ENCODE assay signal across 7 mouse cellular contexts in the genomic region with DNA sequence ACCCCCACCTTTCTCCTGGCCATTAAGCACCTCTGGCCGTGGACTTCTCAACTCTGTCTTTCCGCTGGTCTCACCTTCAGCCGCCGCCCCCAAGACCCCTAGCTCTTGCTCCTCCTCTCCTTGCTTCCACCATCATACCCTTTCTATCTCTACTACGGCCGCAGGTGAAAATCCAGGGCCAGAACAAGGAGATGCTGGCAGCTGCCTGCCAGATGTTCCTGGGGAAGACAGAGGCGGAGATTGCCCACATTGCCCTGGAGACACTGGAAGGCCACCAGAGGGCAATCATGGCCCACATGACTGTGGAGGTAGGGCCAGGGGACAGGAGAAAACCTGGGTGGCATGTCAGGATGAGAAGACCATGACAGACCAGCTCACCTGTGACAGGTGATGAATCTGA. TPM values are rescaled to one million over a fixed set of nuclear protein-coding genes. Genes with fewer than 3 reads are reported as not detected.
A peak's percentile ranks its signal among the peaks of the same experiment; 100 is the strongest.
DNase-seq lines count a peak whose midpoint lies in the region; ATAC-seq and TF ChIP-seq lines count a peak whose summit lies in the region.

No protein-coding gene starts in this region.

- no peak for TF ChIP-seq POLR2A in cortical plate, adult 2 months (IDR thresholded peaks at IDR 0.05; ENCODE audit: extremely low read depth, insufficient read depth, low read length)

- H3K27me3 ChIP-seq in lung, embryonic 15.5 days, result no peaks in the 10 kb centered on the region
- H3K27me3 ChIP-seq in hindbrain, embryonic 14.5 days (ENCODE audit: control insufficient read depth, insufficient read depth, low read length), result peaks cover 13% of the 10 kb centered on the region
- 0 out of 2 replicates have a peak, but pooled peaks cover 4% of the 10 kb centered on the region for H3K27me3 ChIP-seq in midbrain, embryonic 14.5 days (ENCODE audit: control insufficient read depth, insufficient read depth, low read length)

- H3K9me3 ChIP-seq in lung, embryonic 15.5 days, result no peaks in the 10 kb centered on the region
- no peaks in the 10 kb centered on the region for H3K9me3 ChIP-seq in hindbrain, embryonic 14.5 days (ENCODE audit: control insufficient read depth, low read length)
- no peaks in the 10 kb centered on the region for H3K9me3 ChIP-seq in midbrain, embryonic 14.5 days (ENCODE audit: control insufficient read depth, low read length)

- no peak for ATAC-seq in lung, embryonic 15.5 days (ENCODE audit: borderline replicate concordance, extremely low read depth, low FRiP score, low TSS enrichment)
- no peak for ATAC-seq in hindbrain, embryonic 14.5 days (ENCODE audit: low FRiP score)
- no peak for ATAC-seq in midbrain, embryonic 14.5 days (ENCODE audit: low FRiP score, low TSS enrichment)

- peaks cover 28% of the 10 kb centered on the region for H3K36me3 ChIP-seq in lung, embryonic 15.5 days
- H3K36me3 ChIP-seq in hindbrain, embryonic 14.5 days (replicated peaks; ENCODE audit: control insufficient read depth, insufficient read depth), result peaks cover 33% of the 10 kb centered on the region
- peaks cover 35% of the 10 kb centered on the region for H3K36me3 ChIP-seq in midbrain, embryonic 14.5 days (ENCODE audit: control insufficient read depth, insufficient read depth, low read length)

- no peak for DNase-seq in lung, postnatal 36 days
- no peak for DNase-seq in hindbrain, embryonic 14.5 days (ENCODE audit: low spot score)
- no peak for DNase-seq in midbrain, embryonic 14.5 days
- DNase-seq in layer of hippocampus, adult 9-10 months (ENCODE audit: low spot score), result no peak
- DNase-seq in gastrocnemius, adult 18-20 months (ENCODE audit: low spot score), result no peak

- peaks cover 24% of the 10 kb centered on the region for H3K4me1 ChIP-seq in lung, embryonic 15.5 days
- no peaks in the 10 kb centered on the region for H3K4me1 ChIP-seq in cortical plate, adult 2 months (ENCODE audit: control insufficient read depth, insufficient read depth, low read length)
- H3K4me1 ChIP-seq in hindbrain, embryonic 14.5 days (replicated peaks; ENCODE audit: control insufficient read depth, insufficient read depth, low read length), result peaks cover 30% of the 10 kb centered on the region
- H3K4me1 ChIP-seq in midbrain, embryonic 14.5 days (ENCODE audit: control insufficient read depth, insufficient read depth, low read length), result peaks cover 24% of the 10 kb centered on the region

- TF ChIP-seq CTCF in cortical plate, adult 2 months (IDR thresholded peaks at IDR 0.05; ENCODE audit: extremely low read depth, insufficient read depth, low read length), result no peak

- WGBS in lung, embryonic 15.5 days, result 57% methylated on average over 7 of the region's 7 CpGs
- WGBS in hindbrain, embryonic 14.5 days, result 69% methylated on average over 7 of the region's 7 CpGs
- 69% methylated on average over 7 of the region's 7 CpGs for WGBS in midbrain, embryonic 14.5 days

- no peak overlapping the region for H3K27ac ChIP-seq in lung, embryonic 15.5 days
- H3K27ac ChIP-seq in cortical plate, adult 2 months (ENCODE audit: insufficient read depth, low read length), result no peak overlapping the region
- 0 out of 2 replicates have a peak overlapping the region, but pooled peaks have one; percentile 77 for H3K27ac ChIP-seq in hindbrain, embryonic 14.5 days
- H3K27ac ChIP-seq in midbrain, embryonic 14.5 days (replicated peaks; ENCODE audit: low read depth, low read length), result no peak overlapping the region

- H3K4me2 ChIP-seq in lung, embryonic 15.5 days, result peak overlapping the region; percentile 97
- H3K4me2 ChIP-seq in hindbrain, embryonic 14.5 days (replicated peaks), result peak overlapping the region; percentile 67
- H3K4me2 ChIP-seq in midbrain, embryonic 14.5 days (ENCODE audit: low read length), result peak overlapping the region; percentile 75

- no peak overlapping the region; the same call in 1 of the 2 replicates for H3K9ac ChIP-seq in lung, embryonic 15.5 days
- peak overlapping the region; percentile 75; the same call in 1 of the 2 replicates for H3K9ac ChIP-seq in hindbrain, embryonic 14.5 days
- H3K9ac ChIP-seq in midbrain, embryonic 14.5 days (replicated peaks; ENCODE audit: low read length), result 0 out of 2 replicates have a peak overlapping the region, but pooled peaks have one; percentile 10

- peak overlapping the region; percentile 76; the same call in 1 of the 2 replicates for H3K4me3 ChIP-seq in lung, embryonic 15.5 days
- peak overlapping the region; percentile 71; the same call in 1 of the 2 replicates for H3K4me3 ChIP-seq in cortical plate, adult 2 months (ENCODE audit: insufficient read depth, low read length)
- peak overlapping the region; percentile 55 for H3K4me3 ChIP-seq in hindbrain, embryonic 14.5 days (replicated peaks; ENCODE audit: low read length)
- H3K4me3 ChIP-seq in midbrain, embryonic 14.5 days (replicated peaks; ENCODE audit: low read depth, low read length), result peak overlapping the region; percentile 66

RNA-seq across cellular contexts. Expression of gene Flot1, which starts 1.4 kb away (rescaled TPM):
- 50.1 and 54.4 TPM in 2 replicates for polyA plus RNA-seq in lung, embryonic 15.5 days (2015; fragmentation: Nextera tagmentation; extraction: Ambion mirVana)
- 212 and 223 TPM in 2 replicates for polyA plus RNA-seq in cortical plate, adult 2 months (2012; rRNA removed)
- 86.3 and 96.6 TPM in 2 replicates for polyA plus RNA-seq in hindbrain, embryonic 14.5 days (2014; fragmentation: Nextera tagmentation; extraction: Ambion mirVana)
- polyA plus RNA-seq in midbrain, embryonic 14.5 days (2014; fragmentation: Nextera tagmentation; extraction: Ambion mirVana), result 59.9 and 74.0 TPM in 2 replicates
- total RNA-seq in gastrocnemius, adult 18-20 months (2021), result 10 to 100 TPM; 58.1 to 61.3 TPM

RNA-seq across cellular contexts. Expression of gene Ier3, which starts 2.9 kb away (rescaled TPM):
- 17.9 and 21.0 TPM in 2 replicates for polyA plus RNA-seq in lung, embryonic 15.5 days (2015; fragmentation: Nextera tagmentation; extraction: Ambion mirVana)
- polyA plus RNA-seq in cortical plate, adult 2 months (2012; rRNA removed), result 13.4 and 18.4 TPM in 2 replicates
- polyA plus RNA-seq in hindbrain, embryonic 14.5 days (2014; fragmentation: Nextera tagmentation; extraction: Ambion mirVana), result 6.6 and 7.5 TPM in 2 replicates
- 3.3 and 4.0 TPM in 2 replicates for polyA plus RNA-seq in midbrain, embryonic 14.5 days (2014; fragmentation: Nextera tagmentation; extraction: Ambion mirVana)
- total RNA-seq in gastrocnemius, adult 18-20 months (2021), result 1 to 10 TPM; 7.1 to 8.0 TPM

RNA-seq across cellular contexts. Expression of gene Tubb5, which starts 13.7 kb away (rescaled TPM):
- 1,042 and 1,079 TPM in 2 replicates for polyA plus RNA-seq in lung, embryonic 15.5 days (2015; fragmentation: Nextera tagmentation; extraction: Ambion mirVana)
- polyA plus RNA-seq in cortical plate, adult 2 months (2012; rRNA removed), result 453 and 474 TPM in 2 replicates
- 1,664 and 1,709 TPM in 2 replicates for polyA plus RNA-seq in hindbrain, embryonic 14.5 days (2014; fragmentation: Nextera tagmentation; extraction: Ambion mirVana)
- polyA plus RNA-seq in midbrain, embryonic 14.5 days (2014; fragmentation: Nextera tagmentation; extraction: Ambion mirVana), result 1,880 and 2,054 TPM in 2 replicates
- 10 to 100 TPM; 25.7 to 34.7 TPM for total RNA-seq in gastrocnemius, adult 18-20 months (2021)

RNA-seq across cellular contexts. Expression of gene Mdc1, which starts 16.9 kb away (rescaled TPM):
- 24.1 and 24.7 TPM in 2 replicates for polyA plus RNA-seq in lung, embryonic 15.5 days (2015; fragmentation: Nextera tagmentation; extraction: Ambion mirVana)
- polyA plus RNA-seq in cortical plate, adult 2 months (2012; rRNA removed), result 7.7 and 8.4 TPM in 2 replicates
- 9.2 and 10.7 TPM in 2 replicates for polyA plus RNA-seq in hindbrain, embryonic 14.5 days (2014; fragmentation: Nextera tagmentation; extraction: Ambion mirVana)
- polyA plus RNA-seq in midbrain, embryonic 14.5 days (2014; fragmentation: Nextera tagmentation; extraction: Ambion mirVana), result 7.3 and 8.2 TPM in 2 replicates
- total RNA-seq in gastrocnemius, adult 18-20 months (2021), result 1 to 10 TPM; 4.2 to 6.7 TPM

RNA-seq across cellular contexts. Expression of gene Nrm, which starts 36.7 kb away (rescaled TPM):
- 71.0 and 73.3 TPM in 2 replicates for polyA plus RNA-seq in lung, embryonic 15.5 days (2015; fragmentation: Nextera tagmentation; extraction: Ambion mirVana)
- polyA plus RNA-seq in cortical plate, adult 2 months (2012; rRNA removed), result 7.5 and 9.3 TPM in 2 replicates
- polyA plus RNA-seq in hindbrain, embryonic 14.5 days (2014; fragmentation: Nextera tagmentation; extraction: Ambion mirVana), result 18.2 and 20.3 TPM in 2 replicates
- 14.5 and 20.2 TPM in 2 replicates for polyA plus RNA-seq in midbrain, embryonic 14.5 days (2014; fragmentation: Nextera tagmentation; extraction: Ambion mirVana)
- 1 to 10 TPM in 1 of 2 experiments, under 1 TPM in 1; 0.68 to 1.5 TPM for total RNA-seq in gastrocnemius, adult 18-20 months (2021)
